Mouse (Mus musculus) cerebellum, postnatal 4 days (tissue): ENCODE results near the gene Gclc.

Experiments used
- DNase-seq, 2 experiments: peaks; one replicate each; pipeline ENCODE4 v3.0.0; 2022; ENCODE audit warnings: low spot score in 2 of 2, mixed read lengths in 1 of 2

Gene Gclc

GRCm38 (mm10) chr9:77753853-77754727 is at the start of gene Gclc:
Gene Gclc (plus strand): TSS chr9:77754535.
- DNase-seq, result peak; percentile 77 to 90

GRCm38 (mm10) chr9:77706515-77706914 is 47.8 kb upstream of the Gclc start:
- DNase-seq, result no peak

GRCm38 (mm10) chr9:77707433-77708139 is 46.7 kb upstream of the Gclc start:
- no peak for DNase-seq

GRCm38 (mm10) chr9:77708950-77709349 is 45.4 kb upstream of the Gclc start:
- no peak for DNase-seq

GRCm38 (mm10) chr9:77711021-77711569 is 43.2 kb upstream of the Gclc start:
- no peak for DNase-seq

GRCm38 (mm10) chr9:77712816-77713215 is 41.5 kb upstream of the Gclc start:
- DNase-seq, result no peak

- no peak for DNase-seq
These were observed 41.0 kb upstream of the Gclc start for GRCm38 (mm10) chr9:77713301-77713700.

GRCm38 (mm10) chr9:77715262-77715661 is 39.1 kb upstream of the Gclc start:
- DNase-seq, result no peak

- DNase-seq, result no peak
These were observed 38.3 kb upstream of the Gclc start for GRCm38 (mm10) chr9:77716009-77716408.

GRCm38 (mm10) chr9:77717831-77718435 is 36.4 kb upstream of the Gclc start:
- no peak for DNase-seq

- no peak for DNase-seq
These were observed 35.4 kb upstream of the Gclc start for GRCm38 (mm10) chr9:77718816-77719411.

- DNase-seq, result no peak
These were observed 34.7 kb upstream of the Gclc start for GRCm38 (mm10) chr9:77719675-77720074.

GRCm38 (mm10) chr9:77722381-77722780 is 32.0 kb upstream of the Gclc start:
- no peak for DNase-seq

GRCm38 (mm10) chr9:77724216-77724615 is 30.1 kb upstream of the Gclc start:
- DNase-seq, result no peak

GRCm38 (mm10) chr9:77725448-77725847 is 28.9 kb upstream of the Gclc start:
- DNase-seq, result no peak

- DNase-seq, result no peak
These were observed 28.2 kb upstream of the Gclc start for GRCm38 (mm10) chr9:77726018-77726684.

GRCm38 (mm10) chr9:77727012-77727411 is 27.3 kb upstream of the Gclc start:
- no peak for DNase-seq

- DNase-seq, result no peak
These were observed 22.3 kb upstream of the Gclc start for GRCm38 (mm10) chr9:77732067-77732466.

- DNase-seq, result no peak
These were observed 16.9 kb upstream of the Gclc start for GRCm38 (mm10) chr9:77737298-77738041.

- no peak for DNase-seq
These were observed 12.9 kb upstream of the Gclc start for GRCm38 (mm10) chr9:77741452-77741851.

- no peak for DNase-seq
These were observed 9.5 kb upstream of the Gclc start for GRCm38 (mm10) chr9:77744798-77745197.
